Mouse (Mus musculus) brain, embryonic 14.5 days (tissue): ENCODE data around the gene Ogg1.
"Not testable (repeated sequence)": the region's sequence is repeated elsewhere in the genome, so short reads cannot be mapped to it uniquely, and the experiment has no call there.

ENCODE experiments used
- CTCF ChIP-seq: fragments of 200-500 bp; IDR thresholded peaks from 2 replicates; pipeline ENCODE4 v1.5.1; 2012; ENCODE audit warnings: inconsistent platforms, mild to moderate bottlenecking, moderate library complexity, borderline replicate concordance; ENCODE audit not compliant: insufficient read depth, insufficient read length; ENCODE audit errors: extremely low read depth
- POLR2A ChIP-seq: fragments of 200-500 bp; IDR thresholded peaks from 2 replicates; pipeline ENCODE4 v1.6.1; 2012; ENCODE audit warnings: mild to moderate bottlenecking, inconsistent platforms, borderline replicate concordance; ENCODE audit not compliant: poor library complexity, insufficient read depth, insufficient read length, severe bottlenecking; ENCODE audit errors: extremely low read depth

GRCm38 (mm10) chr6:113332734-113333133, 6.0 kb downstream of the Ogg1 start:
- not testable (repeated sequence) for TF ChIP-seq POLR2A, CTCF
